Mouse (Mus musculus) testis, adult 2 months (tissue): Measurements from ENCODE around the gene Tcfl5.

Experiments used
- CTCF ChIP-seq: fragments of 200-500 bp; IDR thresholded peaks from 2 replicates; pipeline ENCODE4 v1.5.1; 2012; ENCODE audit warnings: low read depth, mild to moderate bottlenecking, inconsistent platforms, low read length, moderate library complexity; ENCODE audit not compliant: control insufficient read depth, insufficient read depth, insufficient replicate concordance
- POLR2A ChIP-seq: fragments of 200-500 bp; IDR thresholded peaks from 2 replicates; pipeline ENCODE4 v1.6.1; 2012; ENCODE audit warnings: low read depth, mild to moderate bottlenecking, inconsistent platforms, low read length, moderate library complexity; ENCODE audit not compliant: control insufficient read depth

DNA sequence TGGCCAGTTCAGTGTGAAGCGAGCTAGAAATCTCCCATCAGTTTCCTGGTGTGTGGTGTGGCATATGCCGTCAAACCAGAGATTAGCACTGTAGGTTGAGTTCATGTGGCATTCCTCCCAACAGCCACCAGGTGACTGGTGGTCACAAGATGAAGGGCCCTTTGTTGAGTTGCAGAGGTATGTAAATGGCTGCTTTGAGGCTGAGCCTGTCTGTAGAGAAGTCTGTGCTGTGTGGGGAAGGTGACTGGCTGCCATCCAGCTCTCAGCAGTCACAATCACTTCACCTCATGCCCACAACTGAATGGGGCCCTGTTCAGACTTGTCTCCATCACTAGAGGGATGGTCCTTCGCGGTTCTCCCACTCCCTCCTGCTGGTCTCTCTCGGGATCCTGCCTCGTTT lies 37.7 kb downstream of the Tcfl5 start:
- no peak for TF ChIP-seq CTCF
- no peak for TF ChIP-seq POLR2A
